Mouse (Mus musculus) midbrain, embryonic 16.5 days (tissue): ENCODE measurements around the gene Rassf4. TPM values are rescaled to one million over a fixed set of nuclear protein-coding genes. Genes with fewer than 3 reads are reported as not detected.

Source experiments
- ATAC-seq: fragments of 200-750 bp; cut with Nextera tagmentation; 2 replicates; pipeline ENCODE4 v1.8.0; 2017; ENCODE audit warnings: moderate TSS enrichment
- H3K27ac ChIP-seq: fragments of 300-500 bp; sonication (generic); 2 replicates; pipeline ENCODE4 v1.5.1; 2014; ENCODE audit warnings: mild to moderate bottlenecking, low read length, mixed read lengths
- H3K27me3 ChIP-seq: fragments of 300-500 bp; sonication (generic); 2 replicates; pipeline ENCODE4 v1.6.1; 2014; ENCODE audit warnings: low read depth, low read length, mixed read lengths; ENCODE audit not compliant: control insufficient read depth, insufficient read depth
- H3K36me3 ChIP-seq: fragments of 300-500 bp; sonication (generic); 2 replicates; pipeline ENCODE4 v1.6.1; 2014; ENCODE audit warnings: mild to moderate bottlenecking, low read length, moderate library complexity, mixed read lengths; ENCODE audit not compliant: control insufficient read depth, insufficient read depth
- H3K4me1 ChIP-seq: fragments of 300-500 bp; sonication (generic); 2 replicates; pipeline ENCODE4 v1.6.1; 2014; ENCODE audit warnings: mild to moderate bottlenecking, low read length, mixed read lengths; ENCODE audit not compliant: control insufficient read depth, insufficient read depth
- H3K4me2 ChIP-seq: fragments of 300-500 bp; sonication (generic); 2 replicates; pipeline ENCODE4 v1.6.1; 2014; ENCODE audit warnings: mild to moderate bottlenecking, low read length, mixed read lengths
- H3K4me3 ChIP-seq: fragments of 300-500 bp; sonication (generic); 2 replicates; pipeline ENCODE4 v1.5.1; 2014; ENCODE audit warnings: low read depth, mild to moderate bottlenecking, low read length, moderate library complexity, mixed read lengths
- H3K9ac ChIP-seq: fragments of 300-500 bp; sonication (generic); 2 replicates; pipeline ENCODE4 v1.6.1; 2014; ENCODE audit warnings: low read depth, low read length, mixed read lengths
- H3K9me3 ChIP-seq: fragments of 300-500 bp; sonication (generic); replicated peaks from 2 replicates; pipeline ENCODE4 v1.6.1; 2014; ENCODE audit warnings: mild to moderate bottlenecking, low read length, mixed read lengths; ENCODE audit not compliant: control insufficient read depth, poor library complexity, severe bottlenecking
- WGBS: fragments of 180-500 bp; shearing (Covaris S2); extraction: QIAGEN DNeasy Blood & Tissue Kit; methylation state at CpG from one replicate; pipeline ENCODE4 v1.1.7; 2014; 5-methylcytosine and 5-hydroxymethylcytosine counted together
- polyA plus RNA-seq: library from polyadenylated mRNA; unstranded; fragments of >200 nt; fragmentation: Nextera tagmentation; extraction: Ambion mirVana; gene quantifications from 2 replicates; pipeline ENCODE4 v1.2.1, GENCODE M21; 2015

Rassf4 gene
- polyA plus RNA-seq, 1 experiment from 2014 or later: 8.3 TPM

- Histone ChIP-seq H3K27ac (no peak overlapping the region), H3K36me3 (no peaks in the 10 kb centered on the region), H3K4me2 (no peak overlapping the region), H3K9me3 (no peaks in the 10 kb centered on the region), H3K27me3 (no peaks in the 10 kb centered on the region), H3K9ac (no peak overlapping the region), H3K4me3 (no peak overlapping the region), H3K4me1 (no peaks in the 10 kb centered on the region)
- WGBS: 38% methylated on average over 5 of the region's 5 CpGs
- ATAC-seq: no peak
Observed at GRCm38 (mm10) chr6:116712062-116712461, 38.3 kb upstream of the Rassf4 start.

- WGBS: 69% methylated on average over 6 of the region's 6 CpGs
- Histone ChIP-seq H3K27me3 (no peaks in the 10 kb centered on the region), H3K4me3 (no peak overlapping the region), H3K36me3 (no peaks in the 10 kb centered on the region), H3K4me2 (no peak overlapping the region), H3K9ac (no peak overlapping the region), H3K4me1 (no peaks in the 10 kb centered on the region), H3K27ac (no peak overlapping the region), H3K9me3 (no peaks in the 10 kb centered on the region)
- no peak for ATAC-seq
Observed at GRCm38 (mm10) chr6:116704320-116704719, 30.6 kb upstream of the Rassf4 start.

DNA sequence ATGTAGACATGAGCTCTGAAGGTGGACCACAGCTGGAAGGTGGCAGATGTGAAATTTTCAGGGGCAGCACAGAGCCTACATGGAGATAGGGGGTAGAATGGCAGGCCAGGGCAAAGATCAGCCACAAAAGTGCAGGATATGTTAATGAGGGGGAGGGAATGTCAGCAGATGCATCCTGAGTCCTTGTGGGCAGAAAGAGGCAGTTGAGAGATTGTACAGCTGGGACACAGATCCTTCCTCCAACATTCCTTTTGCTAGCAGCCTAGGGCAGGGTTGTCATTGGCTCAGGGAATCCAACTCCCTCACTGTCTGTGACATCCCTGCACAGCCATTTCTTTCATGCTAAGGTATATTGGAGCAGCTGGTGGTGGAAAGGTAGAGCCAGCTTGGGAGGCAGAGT lies 27.1 kb upstream of the Rassf4 start:
- no peaks in the 10 kb centered on the region for H3K9me3 ChIP-seq
- H3K4me3 ChIP-seq: no peak overlapping the region
- H3K9ac ChIP-seq: no peak overlapping the region
- H3K4me1 ChIP-seq: no peaks in the 10 kb centered on the region
- no peak overlapping the region for H3K4me2 ChIP-seq
- H3K27me3 ChIP-seq: no peaks in the 10 kb centered on the region
- no peak for ATAC-seq
- H3K27ac ChIP-seq: no peak overlapping the region
- no peaks in the 10 kb centered on the region for H3K36me3 ChIP-seq

DNA sequence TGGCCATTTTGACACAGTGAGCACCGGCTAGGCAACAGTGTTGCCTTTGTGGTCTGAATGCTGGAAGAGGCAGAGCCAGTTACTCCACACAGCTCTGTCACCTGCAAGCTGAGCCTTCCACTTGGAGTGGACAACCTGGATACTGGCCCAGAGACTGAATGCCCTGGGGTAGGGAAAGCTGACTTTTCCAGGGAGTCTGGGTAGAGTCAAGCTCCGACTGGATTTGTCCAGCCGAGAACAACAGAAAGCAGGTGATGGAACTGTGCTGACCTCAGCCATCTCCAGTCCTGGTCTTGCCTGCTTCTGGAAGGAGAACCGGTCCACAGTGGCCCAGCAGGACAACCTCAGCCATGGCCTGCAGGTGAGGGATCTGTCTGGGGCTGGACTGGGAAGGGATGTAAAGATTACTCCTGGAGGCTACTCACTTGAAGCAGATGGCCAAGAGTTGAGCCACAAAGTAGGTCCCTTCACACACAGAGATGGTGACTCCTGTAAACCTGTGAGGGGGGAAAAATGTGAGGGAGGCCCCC lies 24.2 kb upstream of the Rassf4 start:
- no peak overlapping the region for H3K27ac ChIP-seq
- H3K9me3 ChIP-seq: no peaks in the 10 kb centered on the region
- ATAC-seq: no peak
- no peak overlapping the region for H3K9ac ChIP-seq
- no peaks in the 10 kb centered on the region for H3K27me3 ChIP-seq
- no peak overlapping the region for H3K4me2 ChIP-seq
- H3K4me1 ChIP-seq: no peaks in the 10 kb centered on the region
- WGBS: 95% methylated on average over 4 of the region's 4 CpGs
- H3K4me3 ChIP-seq: no peak overlapping the region
- no peaks in the 10 kb centered on the region for H3K36me3 ChIP-seq

DNA sequence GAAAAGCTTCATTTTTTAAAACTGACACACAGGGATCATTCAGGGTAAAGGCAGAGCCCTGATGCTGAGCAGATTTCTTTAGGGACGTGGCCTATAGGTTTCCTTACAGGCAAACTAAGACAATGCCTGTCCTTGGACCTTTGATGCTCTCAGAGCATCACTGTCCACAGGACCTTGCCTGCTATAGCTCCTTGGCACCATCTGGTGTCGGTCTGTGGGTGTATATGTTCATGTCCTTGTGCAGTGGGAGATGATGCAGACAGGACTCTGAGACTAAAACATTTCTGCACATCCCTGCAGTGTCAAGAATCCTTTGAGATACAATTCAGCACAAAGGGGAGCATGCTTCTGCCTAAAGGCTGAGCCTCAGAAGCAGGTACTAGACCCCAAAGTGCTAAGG lies 23.7 kb upstream of the Rassf4 start:
- no peaks in the 10 kb centered on the region for H3K4me1 ChIP-seq
- no peak for ATAC-seq
- no peak overlapping the region for H3K4me2 ChIP-seq
- H3K36me3 ChIP-seq: no peaks in the 10 kb centered on the region
- WGBS: 54% methylated on average over 2 of the region's 2 CpGs
- no peak overlapping the region for H3K27ac ChIP-seq
- H3K9ac ChIP-seq: no peak overlapping the region
- H3K9me3 ChIP-seq: no peaks in the 10 kb centered on the region
- H3K4me3 ChIP-seq: no peak overlapping the region
- no peaks in the 10 kb centered on the region for H3K27me3 ChIP-seq

- WGBS: 88% methylated on average over 3 of the region's 3 CpGs
- no peak overlapping the region for H3K4me2 ChIP-seq
- H3K4me1 ChIP-seq: no peaks in the 10 kb centered on the region
- H3K9me3 ChIP-seq: no peaks in the 10 kb centered on the region
- no peaks in the 10 kb centered on the region for H3K27me3 ChIP-seq
- H3K9ac ChIP-seq: no peak overlapping the region
- H3K4me3 ChIP-seq: no peak overlapping the region
- no peak for ATAC-seq
- H3K36me3 ChIP-seq: no peaks in the 10 kb centered on the region
- no peak overlapping the region for H3K27ac ChIP-seq
Observed at GRCm38 (mm10) chr6:116694346-116694745, 20.6 kb upstream of the Rassf4 start.

- Histone ChIP-seq H3K4me2 (no peak overlapping the region), H3K9me3 (no peaks in the 10 kb centered on the region), H3K4me1 (no peaks in the 10 kb centered on the region), H3K36me3 (no peaks in the 10 kb centered on the region), H3K27me3 (no peaks in the 10 kb centered on the region), H3K9ac (no peak overlapping the region), H3K27ac (no peak overlapping the region), H3K4me3 (no peak overlapping the region)
- ATAC-seq: no peak
- WGBS: 86% methylated on average over 4 of the region's 4 CpGs
Observed at GRCm38 (mm10) chr6:116693639-116694038, 19.9 kb upstream of the Rassf4 start.

DNA sequence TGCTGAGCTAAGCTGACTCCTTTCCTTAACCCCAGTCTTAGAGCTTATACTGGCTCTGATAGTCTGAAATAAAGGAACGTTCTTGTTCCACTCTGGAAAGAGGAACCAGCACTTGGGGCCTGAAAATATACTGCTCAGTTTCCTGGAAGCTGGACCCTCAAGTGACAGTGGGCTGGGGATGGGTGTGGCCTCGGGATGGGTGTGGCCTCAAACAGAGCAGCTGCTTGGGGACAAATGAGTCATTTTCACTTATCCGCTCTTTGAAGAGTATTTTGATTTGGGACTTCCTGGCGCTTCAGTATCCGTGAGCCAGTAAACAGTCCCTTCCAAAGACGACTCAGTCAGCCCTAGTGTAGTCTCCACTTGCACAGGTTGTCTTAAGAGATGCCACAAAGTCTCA lies 8.6 kb upstream of the Rassf4 start:
- no peaks in the 10 kb centered on the region for H3K9me3 ChIP-seq
- WGBS: 53% methylated on average over 6 of the region's 6 CpGs
- no peaks in the 10 kb centered on the region for H3K4me1 ChIP-seq
- H3K27me3 ChIP-seq: no peaks in the 10 kb centered on the region
- H3K4me2 ChIP-seq: no peak overlapping the region
- H3K9ac ChIP-seq: no peak overlapping the region
- H3K36me3 ChIP-seq: no peaks in the 10 kb centered on the region
- no peak for ATAC-seq
- no peak overlapping the region for H3K4me3 ChIP-seq
- H3K27ac ChIP-seq: no peak overlapping the region

DNA sequence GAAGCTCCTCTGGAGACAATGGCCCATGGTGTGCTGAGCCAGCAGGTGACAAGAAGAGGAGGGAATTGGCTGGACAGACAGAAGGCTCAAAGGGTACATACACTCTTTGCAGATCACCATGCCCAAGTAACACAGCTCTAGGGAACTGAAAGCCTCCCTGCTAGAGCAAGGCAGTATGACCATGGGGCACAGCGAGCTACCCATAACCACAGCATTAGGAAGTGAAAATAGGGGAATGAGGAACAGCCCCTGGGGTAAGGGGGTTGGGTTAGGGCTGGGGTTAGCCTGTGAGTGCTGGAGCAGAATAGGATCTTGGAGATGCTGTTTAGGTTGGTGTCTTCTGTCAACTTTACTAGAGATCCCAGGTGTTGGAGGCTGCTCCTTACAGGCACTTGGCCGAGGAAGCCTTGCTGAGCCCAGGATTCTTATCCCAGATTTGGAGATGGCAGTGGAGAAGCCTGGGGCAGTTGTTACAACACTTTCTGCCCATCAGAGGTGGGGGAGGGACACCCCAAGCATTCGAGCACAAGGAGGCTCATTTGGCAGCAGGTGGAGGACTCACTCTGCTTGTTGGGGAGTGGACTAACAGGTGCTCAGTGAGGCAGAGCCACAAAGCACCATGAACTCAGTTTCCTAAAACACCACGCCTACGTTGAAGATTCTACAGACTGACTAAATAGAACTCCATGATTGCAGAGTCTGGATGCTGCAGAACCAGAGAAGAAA lies 6.0 kb upstream of the Rassf4 start:
- WGBS: 71% methylated on average over 5 of the region's 5 CpGs
- ATAC-seq: no peak

More for the DNA sequence above, 6.0 kb upstream of the Rassf4 start:
- Histone ChIP-seq H3K9me3 (no peaks in the 10 kb centered on the region), H3K27me3 (no peaks in the 10 kb centered on the region), H3K4me2 (no peak overlapping the region), H3K9ac (no peak overlapping the region), H3K4me1 (no peaks in the 10 kb centered on the region), H3K4me3 (no peak overlapping the region), H3K36me3 (no peaks in the 10 kb centered on the region), H3K27ac (no peak overlapping the region)
